Mouse (Mus musculus) thymus, adult 2 months (tissue): ENCODE measurements around the gene Golga1. TPM values are rescaled to one million over a fixed set of nuclear protein-coding genes. Genes with fewer than 3 reads are reported as not detected.

Experiments used
- DNase-seq: peaks from one replicate; pipeline ENCODE4 v3.0.0; 2021
- H3K27ac ChIP-seq: fragments of 200-500 bp; 2 replicates; pipeline ENCODE4 v1.5.1; 2012; ENCODE audit warnings: low read length, control low read depth; ENCODE audit not compliant: control insufficient read depth, insufficient read depth
- H3K27me3 ChIP-seq: fragments of 200-500 bp; 2 replicates; pipeline ENCODE4 v1.6.1; 2012; ENCODE audit warnings: mild to moderate bottlenecking, low read length, moderate library complexity, mixed read lengths; ENCODE audit not compliant: control insufficient read depth, insufficient read depth
- H3K36me3 ChIP-seq: fragments of 200-500 bp; 2 replicates; pipeline ENCODE4 v1.6.1; 2012; ENCODE audit warnings: mild to moderate bottlenecking, low read length, moderate library complexity; ENCODE audit not compliant: control insufficient read depth, insufficient read depth
- H3K4me1 ChIP-seq: fragments of 200-500 bp; replicated peaks from 2 replicates; pipeline ENCODE4 v1.6.1; 2012; ENCODE audit warnings: low read length; ENCODE audit not compliant: control insufficient read depth, insufficient read depth
- H3K4me3 ChIP-seq: fragments of 200-500 bp; 2 replicates; pipeline ENCODE4 v1.5.1; 2012; ENCODE audit warnings: mild to moderate bottlenecking, low read length, control low read depth, moderate library complexity; ENCODE audit not compliant: control insufficient read depth, insufficient read depth
- CTCF ChIP-seq: fragments of 200-500 bp; IDR thresholded peaks from 2 replicates; pipeline ENCODE4 v1.5.1; 2012; ENCODE audit warnings: mild to moderate bottlenecking, control low read depth, low read length, moderate library complexity, borderline replicate concordance; ENCODE audit not compliant: control insufficient read depth, poor library complexity, insufficient read depth; ENCODE audit errors: extremely low read depth
- POLR2A ChIP-seq: fragments of 200-500 bp; IDR thresholded peaks from 2 replicates; pipeline ENCODE4 v1.6.1; 2012; ENCODE audit warnings: mild to moderate bottlenecking, low read length, control low read depth, moderate library complexity; ENCODE audit not compliant: control insufficient read depth, poor library complexity, insufficient read depth; ENCODE audit errors: extremely low read depth
- WGBS: fragments of 180-500 bp; shearing (Covaris S2); methylation state at CpG from one replicate; pipeline ENCODE4 v1.1.7; 2018; 5-methylcytosine and 5-hydroxymethylcytosine counted together
- polyA plus RNA-seq: library from polyadenylated mRNA; depleted of rRNA; stranded (reverse); fragments of >200 nt; gene quantifications from 2 replicates; pipeline ENCODE4 v1.2.3, GENCODE M21; 2012

Gene Golga1
- polyA plus RNA-seq, 1 experiment, result 18.5 TPM

DNA sequence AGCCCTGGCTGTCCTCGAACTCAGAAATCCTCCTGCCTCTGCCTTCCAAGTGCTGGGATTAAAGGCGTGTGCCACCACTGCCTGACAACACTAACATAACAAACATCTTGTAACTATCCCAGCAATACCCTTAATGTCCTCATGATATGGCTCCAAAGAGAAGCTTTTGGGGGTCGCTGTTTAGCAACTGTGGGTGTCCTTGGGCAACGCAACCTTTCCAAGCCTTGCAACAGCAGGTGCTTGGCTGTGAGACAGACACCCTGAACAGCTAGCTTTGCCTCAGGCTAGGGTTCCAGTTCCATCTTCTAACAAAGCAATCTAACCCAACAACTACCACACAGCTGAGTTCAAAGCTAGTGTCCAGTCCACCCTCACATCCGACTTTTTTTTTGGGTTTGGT lies 61.8 kb downstream of the Golga1 start:
- Histone ChIP-seq H3K4me3 (no peak overlapping the region), H3K27ac (no peak overlapping the region), H3K4me1 (peaks cover 15% of the 10 kb centered on the region), H3K27me3 (no peaks in the 10 kb centered on the region), H3K36me3 (peaks cover 29% of the 10 kb centered on the region)
- no peak for TF ChIP-seq CTCF
- TF ChIP-seq POLR2A, result no peak
- DNase-seq, result no peak
- 80% methylated on average over 5 of the region's 5 CpGs for WGBS

DNA sequence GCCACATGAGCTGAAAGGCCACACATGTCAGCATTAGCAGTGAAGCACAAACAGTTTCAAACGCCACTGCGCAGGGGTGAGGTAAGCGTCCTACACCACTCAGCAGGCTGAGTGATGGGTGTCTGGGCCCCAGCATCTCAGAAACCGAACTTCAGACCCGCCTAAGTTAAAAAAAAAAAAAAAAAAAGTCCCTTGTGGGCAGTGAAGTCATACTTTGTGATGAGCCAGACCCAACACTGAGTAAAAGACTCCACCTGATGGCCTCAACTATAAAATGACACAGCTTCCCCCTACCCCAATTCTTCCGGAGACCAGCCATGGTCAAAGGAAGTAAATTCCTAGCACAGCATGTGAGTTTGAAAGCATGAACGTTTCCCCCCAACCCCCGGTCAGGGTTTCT lies 62.2 kb downstream of the Golga1 start:
- WGBS, result 66% methylated on average over 8 of the region's 8 CpGs
- H3K4me1 ChIP-seq, result peaks cover 15% of the 10 kb centered on the region
- no peak overlapping the region for H3K27ac ChIP-seq
- H3K27me3 ChIP-seq, result no peaks in the 10 kb centered on the region
- TF ChIP-seq POLR2A, result no peak
- TF ChIP-seq CTCF, result no peak
- no peak for DNase-seq
- H3K36me3 ChIP-seq, result peaks cover 29% of the 10 kb centered on the region
- H3K4me3 ChIP-seq, result no peak overlapping the region

DNA sequence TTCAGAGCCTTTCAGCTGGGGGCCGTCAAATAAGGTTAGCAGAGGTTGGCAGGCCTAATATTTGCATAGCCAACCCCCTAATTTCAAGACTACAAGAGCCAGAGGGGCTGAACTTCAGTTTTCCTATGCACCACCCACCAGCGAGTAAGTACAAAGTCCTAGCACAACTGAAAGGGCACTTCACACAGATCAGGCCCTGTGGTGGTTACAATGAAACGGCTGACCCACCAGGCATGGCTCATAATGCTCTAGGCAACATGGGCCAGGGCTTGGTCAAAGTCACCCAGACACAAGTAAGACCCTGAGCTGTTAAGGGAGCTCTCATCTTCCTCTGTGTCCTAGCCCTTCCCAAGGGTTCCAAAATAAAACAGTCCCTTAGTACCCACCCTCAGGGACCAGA lies 63.5 kb downstream of the Golga1 start:
- Histone ChIP-seq H3K4me3 (no peak overlapping the region), H3K36me3 (peaks cover 29% of the 10 kb centered on the region), H3K27ac (no peak overlapping the region), H3K4me1 (peaks cover 18% of the 10 kb centered on the region), H3K27me3 (no peaks in the 10 kb centered on the region)
- no peak for TF ChIP-seq CTCF
- 90% methylated on average over 3 of the region's 3 CpGs for WGBS
- no peak for DNase-seq

DNA sequence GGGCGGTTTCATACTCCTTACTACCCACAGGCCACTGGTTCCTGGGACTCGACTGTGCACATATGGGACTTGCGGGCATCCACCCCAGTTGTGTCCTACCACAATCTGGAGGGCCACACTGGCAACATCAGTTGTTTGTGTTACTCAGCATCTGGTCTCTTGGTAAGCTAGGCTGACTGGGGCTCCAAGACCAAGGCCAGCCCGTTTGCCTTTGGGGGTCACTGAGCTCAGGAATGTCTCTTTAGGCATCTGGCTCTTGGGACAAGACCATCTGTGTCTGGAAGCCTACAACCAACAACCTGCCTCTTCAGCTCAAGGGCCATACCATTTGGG lies 64.8 kb downstream of the Golga1 start:
- Histone ChIP-seq H3K4me1 (peaks cover 16% of the 10 kb centered on the region), H3K36me3 (peaks cover 29% of the 10 kb centered on the region), H3K27me3 (no peaks in the 10 kb centered on the region), H3K27ac (no peak overlapping the region), H3K4me3 (no peak overlapping the region)
- 91% methylated on average over 4 of the region's 4 CpGs for WGBS
- DNase-seq, result no peak
- TF ChIP-seq POLR2A (no peak), CTCF (no peak)

DNA sequence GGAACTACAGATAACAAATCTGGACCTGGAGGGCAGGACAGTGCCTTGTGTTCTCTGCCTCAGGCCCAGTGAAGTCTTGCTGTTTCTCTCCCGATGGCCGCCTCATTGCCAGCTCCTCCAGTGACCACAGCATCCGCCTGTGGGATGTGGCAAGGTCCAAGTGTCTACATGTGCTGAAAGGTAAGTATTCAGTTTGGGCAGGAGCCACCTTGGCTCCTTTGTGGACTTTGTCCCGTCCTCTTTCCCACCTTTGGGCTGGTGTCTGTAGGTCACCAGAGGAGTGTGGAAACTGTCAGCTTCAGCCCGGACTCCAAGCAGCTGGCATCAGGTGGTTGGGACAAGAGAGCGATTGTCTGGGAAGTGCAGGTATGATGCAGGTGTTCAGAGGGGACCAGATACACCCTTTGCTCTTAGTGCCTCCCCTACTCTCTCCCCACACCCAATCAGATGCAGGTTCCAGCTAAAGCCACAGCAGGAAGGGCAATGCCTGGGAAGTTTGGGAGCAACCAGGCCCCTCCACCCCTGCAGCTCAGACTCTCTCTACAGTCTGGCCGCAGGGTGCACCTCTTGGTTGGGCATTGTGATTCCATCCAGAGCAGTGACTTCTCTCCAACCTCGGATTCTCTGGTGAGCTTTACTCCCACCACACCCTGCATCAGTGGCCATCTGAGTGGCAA lies 65.3 kb downstream of the Golga1 start:
- Histone ChIP-seq H3K36me3 (peaks cover 29% of the 10 kb centered on the region), H3K4me3 (no peak overlapping the region), H3K27ac (no peak overlapping the region), H3K27me3 (no peaks in the 10 kb centered on the region), H3K4me1 (peaks cover 16% of the 10 kb centered on the region)
- TF ChIP-seq POLR2A (no peak), CTCF (no peak)
- DNase-seq, result no peak
- WGBS, result 89% methylated on average over 8 of the region's 8 CpGs

DNA sequence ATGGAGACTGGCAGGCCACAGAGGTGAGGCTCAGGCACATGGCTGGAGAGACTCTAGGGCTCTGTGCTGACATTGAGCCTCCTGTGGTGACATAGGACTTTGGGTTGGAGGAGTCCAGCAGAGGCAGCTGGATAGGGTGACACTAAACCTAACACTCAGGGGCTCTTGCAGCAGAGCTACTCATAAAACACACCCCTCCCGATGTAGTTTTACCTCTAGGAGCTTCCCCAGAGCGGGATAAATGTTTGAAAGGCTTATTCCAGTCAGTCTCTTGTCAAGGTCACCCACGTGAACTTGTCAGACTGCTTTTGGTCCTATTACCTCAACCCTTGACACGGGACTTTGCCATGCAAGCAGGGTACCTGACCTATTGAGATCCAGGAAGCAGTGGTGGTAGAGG lies 66.0 kb downstream of the Golga1 start:
- H3K4me3 ChIP-seq, result no peak overlapping the region
- H3K4me1 ChIP-seq, result peaks cover 15% of the 10 kb centered on the region
- WGBS, result 69% methylated on average over 4 of the region's 4 CpGs
- TF ChIP-seq POLR2A, result no peak
- TF ChIP-seq CTCF, result no peak
- H3K27me3 ChIP-seq, result no peaks in the 10 kb centered on the region
- DNase-seq, result no peak
- H3K27ac ChIP-seq, result no peak overlapping the region
- H3K36me3 ChIP-seq, result peaks cover 29% of the 10 kb centered on the region

DNA sequence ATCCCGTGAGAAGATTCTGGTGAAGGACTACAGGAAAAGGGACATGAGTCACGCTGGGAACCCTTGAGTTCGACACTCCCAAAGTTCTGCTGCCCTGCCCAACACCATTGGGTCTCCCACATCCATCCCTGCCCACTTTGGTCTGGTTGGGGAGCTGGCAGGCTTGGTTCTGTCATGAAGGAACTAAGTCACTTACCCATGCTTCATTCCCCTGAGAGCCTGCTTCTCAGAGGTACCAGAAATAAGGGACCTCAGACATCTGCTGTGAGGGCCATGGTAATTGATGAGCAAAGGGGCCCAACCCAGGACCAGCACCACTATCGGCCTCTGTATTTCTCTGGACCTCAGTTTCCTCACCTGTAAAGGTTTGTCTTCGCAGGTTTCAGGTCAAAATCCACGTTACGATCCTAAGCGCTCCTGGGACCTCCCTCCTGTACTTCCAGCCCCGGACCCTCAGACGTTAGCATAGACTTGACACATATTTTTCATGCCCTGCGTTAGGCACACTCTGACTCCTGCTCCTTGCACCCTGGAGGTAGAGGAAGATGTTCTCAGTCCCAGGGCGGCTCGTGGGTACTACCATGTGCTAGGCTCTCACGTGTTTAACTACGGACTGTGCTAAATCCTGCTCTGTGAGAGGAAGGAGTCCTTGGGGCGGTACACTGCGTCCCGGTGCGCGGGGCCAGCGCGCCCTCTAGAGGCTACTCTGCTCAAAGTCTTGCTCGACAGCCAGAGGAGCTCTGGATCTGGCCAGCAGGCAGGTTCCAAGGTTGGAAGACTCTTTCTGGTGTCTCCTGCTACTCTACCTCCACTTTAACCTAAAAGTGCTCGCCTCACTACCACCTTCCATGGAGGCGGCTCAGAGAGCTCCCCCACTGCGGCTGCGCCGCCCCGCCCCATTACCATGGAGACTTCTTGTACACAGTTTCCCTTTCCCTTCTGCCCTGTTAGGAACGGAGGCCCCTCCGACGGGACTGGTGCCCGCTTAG lies 67.7 kb downstream of the Golga1 start, which contains the start of gene Wdr38:
Wdr38 (plus strand) TSS at position 91 of the 989 bp plus-strand sequence.
- Histone ChIP-seq H3K27me3 (no peaks in the 10 kb centered on the region), H3K4me1 (peaks cover 5% of the 10 kb centered on the region), H3K27ac (no peak within 1 kb of the TSS), H3K4me3 (peak within 1 kb of the TSS; percentile 49), H3K36me3 (peaks cover 22% of the 10 kb centered on the region)
- 15% methylated on average over 33 of the region's 33 CpGs for WGBS
- DNase-seq, result peak; percentile 85
- no peak for TF ChIP-seq POLR2A
- peak; percentile 100 for TF ChIP-seq CTCF
